Mouse (Mus musculus) lung, postnatal 0 days (tissue): Measurements from ENCODE around the gene Uck2. TPM values are rescaled to one million over a fixed set of nuclear protein-coding genes. Genes with fewer than 3 reads are reported as not detected.

Source experiments
- ATAC-seq: fragments of 200-750 bp; cut with Nextera tagmentation; 2 replicates; pipeline ENCODE4 v1.8.0; 2017; ENCODE audit warnings: moderate library complexity
- DNase-seq: peaks from one replicate; pipeline ENCODE4 v3.0.0-alpha.2; 2016; ENCODE audit warnings: low spot score
- H3K27ac ChIP-seq: fragments of 300-500 bp; sonication (generic); 2 replicates; pipeline ENCODE4 v1.5.1; 2014; ENCODE audit warnings: antibody characterized with exemption, mild to moderate bottlenecking, low read length, mixed read lengths
- H3K27me3 ChIP-seq: fragments of 300-500 bp; sonication (generic); replicated peaks from 2 replicates; pipeline ENCODE4 v1.6.1; 2014; ENCODE audit warnings: low read length, mixed read lengths; ENCODE audit not compliant: insufficient read depth
- H3K36me3 ChIP-seq: fragments of 300-500 bp; sonication (generic); 2 replicates; pipeline ENCODE4 v1.6.1; 2014; ENCODE audit warnings: low read length, mixed read lengths; ENCODE audit not compliant: insufficient read depth
- H3K4me1 ChIP-seq: fragments of 300-500 bp; sonication (generic); 2 replicates; pipeline ENCODE4 v1.6.1; 2014; ENCODE audit warnings: antibody characterized with exemption, low read depth, low read length, mixed read lengths; ENCODE audit not compliant: insufficient read depth
- H3K4me2 ChIP-seq: fragments of 300-500 bp; sonication (generic); replicated peaks from 2 replicates; pipeline ENCODE4 v1.6.1; 2014; ENCODE audit warnings: low read depth, mild to moderate bottlenecking, low read length, moderate library complexity, mixed read lengths
- H3K4me3 ChIP-seq: fragments of 300-500 bp; sonication (generic); 2 replicates; pipeline ENCODE4 v1.5.1; 2014; ENCODE audit warnings: low read depth, low read length
- H3K9ac ChIP-seq: fragments of 300-500 bp; sonication (generic); replicated peaks from 2 replicates; pipeline ENCODE4 v1.6.1; 2014; ENCODE audit warnings: low read depth, mild to moderate bottlenecking
- H3K9me3 ChIP-seq: fragments of 300-500 bp; sonication (generic); 2 replicates; pipeline ENCODE4 v1.6.1; 2016; ENCODE audit warnings: low read length, mixed read lengths
- CTCF ChIP-seq: IDR thresholded peaks from 2 replicates; pipeline ENCODE4 v1.5.1; 2016; ENCODE audit warnings: antibody characterized with exemption, mild to moderate bottlenecking
- EP300 ChIP-seq: IDR thresholded peaks from 2 replicates; pipeline ENCODE4 v1.6.1; 2016; ENCODE audit warnings: antibody characterized with exemption, mild to moderate bottlenecking, control low read depth
- WGBS: fragments of 180-500 bp; shearing (Covaris S2); extraction: QIAGEN DNeasy Blood & Tissue Kit; methylation state at CpG from one replicate; pipeline ENCODE4 v1.1.7; 2014; 5-methylcytosine and 5-hydroxymethylcytosine counted together
- polyA plus RNA-seq: library from polyadenylated mRNA; unstranded; fragments of >200 nt; fragmentation: Nextera tagmentation; extraction: Ambion mirVana; gene quantifications from 2 replicates; pipeline ENCODE4 v1.2.1, GENCODE M21; 2015

Uck2 gene
- polyA plus RNA-seq, 1 experiment from 2014 or later = 22.9 TPM

DNA sequence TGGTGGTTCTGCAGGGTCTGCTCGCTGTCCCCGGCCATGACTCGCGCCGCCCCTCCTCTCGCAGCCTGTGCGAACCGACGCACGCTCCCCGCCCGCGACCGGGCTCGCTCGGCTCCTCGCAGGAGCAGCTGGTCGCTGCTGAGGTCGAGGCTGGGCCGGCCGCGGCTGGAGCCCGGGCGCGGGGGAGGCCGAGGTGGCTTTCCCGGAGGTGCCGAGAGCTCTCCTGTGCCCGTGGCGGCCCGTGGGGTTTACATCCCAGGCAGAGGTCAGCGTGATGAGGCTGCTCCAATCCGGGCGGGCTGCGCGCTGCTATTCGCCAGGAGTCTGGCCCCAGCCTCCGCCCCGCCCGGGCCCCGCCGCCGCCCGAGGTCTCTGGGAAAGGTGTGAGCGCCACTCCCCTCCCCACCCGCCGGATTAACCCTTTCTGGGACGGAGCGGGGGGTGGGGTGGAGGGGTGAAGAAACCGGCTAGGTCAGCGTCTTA lies 242 bp downstream of the Uck2 start:
- Histone ChIP-seq H3K4me2 (peak overlapping the region; percentile 97), H3K36me3 (no peaks in the 10 kb centered on the region), H3K4me3 (peak overlapping the region; percentile 77), H3K9ac (peak overlapping the region; percentile 50), H3K4me1 (no peaks in the 10 kb centered on the region), H3K27ac (peak overlapping the region; percentile 89), H3K9me3 (no peaks in the 10 kb centered on the region), H3K27me3 (no peaks in the 10 kb centered on the region)
- DNase-seq = peak; percentile 93
- no peak for TF ChIP-seq EP300
- TF ChIP-seq CTCF = no peak
- peak; percentile 93 for ATAC-seq
- 0% methylated on average over 40 of the region's 51 CpGs for WGBS

DNA sequence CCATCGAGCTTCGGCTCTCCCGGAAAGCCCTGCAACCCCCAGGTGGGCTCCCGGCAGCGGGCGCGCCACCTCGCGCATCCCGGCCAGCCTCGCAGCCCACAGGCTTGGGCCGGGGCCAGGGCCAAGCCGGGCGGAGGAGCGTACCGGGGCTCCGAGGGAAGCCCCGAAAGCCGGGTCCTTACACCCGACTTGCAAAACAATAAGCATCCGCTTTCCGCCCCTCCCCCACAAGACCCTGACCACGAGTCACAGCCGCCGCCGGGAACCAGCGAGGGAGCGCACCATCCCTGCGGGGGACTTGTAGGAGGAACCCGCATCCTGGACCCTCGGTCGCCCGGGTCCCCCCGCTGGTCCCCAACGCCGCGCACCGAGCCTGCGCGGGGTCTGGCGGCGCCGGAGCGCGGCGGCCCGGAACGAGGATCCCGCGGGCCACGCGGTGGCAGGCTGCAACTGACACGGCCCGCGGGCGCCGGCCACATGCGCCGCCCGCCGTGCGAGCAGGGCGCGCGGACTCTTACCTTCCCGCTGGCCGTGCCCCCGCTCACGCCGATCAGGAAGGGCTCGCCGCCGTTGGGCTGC lies 773 bp downstream of the Uck2 start:
- peak; percentile 63 for DNase-seq
- Histone ChIP-seq H3K27ac (peak overlapping the region; percentile 89), H3K4me2 (peak overlapping the region; percentile 97), H3K4me1 (no peaks in the 10 kb centered on the region), H3K4me3 (peak overlapping the region; percentile 77), H3K27me3 (no peaks in the 10 kb centered on the region), H3K36me3 (no peaks in the 10 kb centered on the region), H3K9ac (peak overlapping the region; percentile 50), H3K9me3 (no peaks in the 10 kb centered on the region)
- WGBS = 0% methylated on average over 38 of the region's 73 CpGs
- no peak for TF ChIP-seq EP300
- no peak; the same call in none of the 2 replicates for TF ChIP-seq CTCF
- peak; percentile 23 for ATAC-seq

DNA sequence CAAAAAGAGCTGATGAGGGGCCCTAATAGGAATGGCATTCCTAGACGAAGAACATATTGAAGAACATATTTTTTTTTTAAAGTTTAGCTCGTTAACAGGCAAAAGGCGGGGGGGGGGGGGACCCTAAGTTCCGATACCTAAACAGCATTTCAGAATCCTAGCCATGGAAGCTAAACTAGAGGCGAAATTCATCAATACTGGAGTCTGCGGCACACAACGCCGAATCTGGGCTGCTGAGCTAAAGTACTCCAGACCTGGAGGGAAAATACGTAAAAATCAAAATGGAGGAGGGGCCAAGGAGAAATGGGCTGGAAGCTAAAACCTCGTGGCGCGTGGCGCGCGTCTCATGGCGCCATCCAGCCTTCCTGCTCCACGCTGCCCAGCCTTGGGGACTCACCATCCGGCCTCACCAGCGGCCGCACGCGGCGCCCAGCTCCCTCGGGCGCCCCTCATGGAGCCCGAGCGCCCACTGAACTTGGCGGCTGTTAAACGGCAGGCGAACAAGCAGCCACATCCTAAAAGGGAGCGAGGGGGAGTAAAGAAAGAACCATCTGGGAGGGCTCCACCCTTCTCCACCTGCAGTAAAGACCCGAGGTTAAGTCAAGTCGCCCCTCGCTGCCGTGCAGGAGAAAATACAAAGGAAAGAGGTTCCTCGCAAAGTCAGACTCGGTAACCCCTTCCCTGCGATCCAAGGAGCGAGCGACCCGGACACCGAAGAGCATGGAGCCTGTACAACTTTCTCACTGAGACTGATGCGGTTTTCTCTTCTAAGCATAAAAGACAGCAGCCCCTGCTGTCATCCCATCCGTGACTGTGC lies 1.5 kb downstream of the Uck2 start:
- peak overlapping the region; percentile 97 for H3K4me2 ChIP-seq
- H3K27me3 ChIP-seq = no peaks in the 10 kb centered on the region
- H3K4me3 ChIP-seq = peak overlapping the region; percentile 77
- TF ChIP-seq EP300 = no peak
- peak; percentile 48 for TF ChIP-seq CTCF
- H3K27ac ChIP-seq = peak overlapping the region; percentile 89
- H3K9ac ChIP-seq = peak overlapping the region; percentile 50
- H3K9me3 ChIP-seq = no peaks in the 10 kb centered on the region
- H3K4me1 ChIP-seq = no peaks in the 10 kb centered on the region
- WGBS = under 1% methylated on average over 43 of the region's 44 CpGs
- DNase-seq (peak; percentile 71), ATAC-seq (peak; percentile 12)
- no peaks in the 10 kb centered on the region for H3K36me3 ChIP-seq

DNA sequence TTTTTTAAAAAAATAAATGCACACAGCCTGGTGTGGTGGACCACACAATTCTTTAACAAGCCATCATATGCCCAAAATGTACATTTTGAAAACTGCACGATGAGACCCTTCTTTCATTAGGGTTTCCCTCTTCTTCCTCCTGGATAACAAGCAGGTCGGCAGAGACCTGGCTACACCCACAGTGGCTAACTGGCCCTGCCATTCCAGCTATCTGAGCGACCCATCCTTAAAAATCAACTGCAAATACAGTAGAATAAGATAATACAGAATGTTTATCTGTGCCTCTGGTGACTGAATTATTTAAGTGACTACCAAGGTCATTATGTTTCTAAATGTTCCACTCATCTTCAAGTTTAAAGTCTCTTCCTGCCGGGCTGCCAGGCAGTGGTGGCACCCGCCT lies 2.4 kb downstream of the Uck2 start:
- WGBS = 40% methylated on average over 5 of the region's 5 CpGs
- Histone ChIP-seq H3K4me1 (no peaks in the 10 kb centered on the region), H3K36me3 (no peaks in the 10 kb centered on the region), H3K27ac (no peak overlapping the region), H3K4me2 (no peak overlapping the region; the same call in 1 of the 2 replicates), H3K27me3 (no peaks in the 10 kb centered on the region), H3K9ac (no peak overlapping the region), H3K9me3 (no peaks in the 10 kb centered on the region), H3K4me3 (no peak overlapping the region)
- TF ChIP-seq CTCF = no peak
- TF ChIP-seq EP300 = no peak
- DNase-seq = no peak
- ATAC-seq = no peak

DNA sequence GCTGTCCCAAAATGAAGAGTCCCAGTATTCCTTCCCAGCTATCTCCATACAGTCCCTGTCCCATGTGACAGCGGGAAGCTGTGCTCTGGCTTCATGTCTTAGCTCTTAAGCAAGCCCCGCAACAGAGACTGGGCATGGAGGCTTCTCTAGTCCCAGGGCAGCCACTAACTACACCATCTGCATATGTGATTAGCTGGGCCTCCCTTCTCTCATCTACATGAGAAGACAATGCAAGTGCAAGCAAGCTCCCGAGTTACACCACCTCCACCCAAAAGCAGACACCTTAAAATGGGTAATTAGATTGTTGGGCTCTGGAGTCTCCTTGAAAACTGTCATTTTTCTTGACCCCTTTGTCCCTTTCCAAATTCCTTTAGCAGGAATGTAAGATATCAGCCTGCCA lies 3.0 kb downstream of the Uck2 start:
- no peak overlapping the region for H3K4me2 ChIP-seq

DNA sequence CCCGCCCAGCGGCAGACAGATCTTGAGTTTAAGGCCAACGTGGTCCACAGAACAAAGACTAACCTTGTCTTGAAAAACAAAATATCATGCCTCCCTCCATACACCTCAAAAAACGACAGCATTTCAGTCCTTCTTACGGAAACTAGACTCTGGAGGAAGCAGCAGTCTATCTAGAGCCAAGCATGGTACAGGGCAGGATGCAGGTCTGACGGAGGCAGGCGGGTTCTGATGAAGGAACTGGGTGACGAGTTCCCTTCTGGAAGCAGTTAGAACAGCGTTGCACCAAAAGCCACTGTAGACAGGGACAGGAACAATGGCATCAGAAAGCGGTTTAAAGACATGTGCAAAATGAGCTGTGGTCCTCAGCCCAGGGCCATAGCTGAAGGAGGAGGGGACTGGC lies 5.1 kb downstream of the Uck2 start:
- DNase-seq (no peak), ATAC-seq (no peak)
- no peak overlapping the region for H3K4me2 ChIP-seq
- 79% methylated on average over 10 of the region's 10 CpGs for WGBS
- TF ChIP-seq EP300 = no peak
- no peaks in the 10 kb centered on the region for H3K27me3 ChIP-seq
- no peak overlapping the region for H3K9ac ChIP-seq
- H3K27ac ChIP-seq = no peak overlapping the region
- H3K4me1 ChIP-seq = no peaks in the 10 kb centered on the region
- H3K4me3 ChIP-seq = no peak overlapping the region
- no peaks in the 10 kb centered on the region for H3K9me3 ChIP-seq
- H3K36me3 ChIP-seq = no peaks in the 10 kb centered on the region

More for the DNA sequence above, 3.0 kb downstream of the Uck2 start:
- DNase-seq (no peak), ATAC-seq (no peak)
- Histone ChIP-seq H3K36me3 (no peaks in the 10 kb centered on the region), H3K27me3 (no peaks in the 10 kb centered on the region), H3K4me3 (no peak overlapping the region), H3K9ac (no peak overlapping the region), H3K9me3 (no peaks in the 10 kb centered on the region), H3K4me1 (no peaks in the 10 kb centered on the region), H3K27ac (no peak overlapping the region)
- WGBS = 82% methylated on average over 3 of the region's 3 CpGs
- no peak for TF ChIP-seq EP300
- TF ChIP-seq CTCF = no peak
